Mouse (Mus musculus): ENCODE results near the gene Arrdc2. TPM values are rescaled to one million over a fixed set of nuclear protein-coding genes. Genes with fewer than 3 reads are reported as not detected.

The Arrdc2 gene
- polyA plus RNA-seq, 1 experiment from 2014 or later, result 6.7 TPM

DNA sequence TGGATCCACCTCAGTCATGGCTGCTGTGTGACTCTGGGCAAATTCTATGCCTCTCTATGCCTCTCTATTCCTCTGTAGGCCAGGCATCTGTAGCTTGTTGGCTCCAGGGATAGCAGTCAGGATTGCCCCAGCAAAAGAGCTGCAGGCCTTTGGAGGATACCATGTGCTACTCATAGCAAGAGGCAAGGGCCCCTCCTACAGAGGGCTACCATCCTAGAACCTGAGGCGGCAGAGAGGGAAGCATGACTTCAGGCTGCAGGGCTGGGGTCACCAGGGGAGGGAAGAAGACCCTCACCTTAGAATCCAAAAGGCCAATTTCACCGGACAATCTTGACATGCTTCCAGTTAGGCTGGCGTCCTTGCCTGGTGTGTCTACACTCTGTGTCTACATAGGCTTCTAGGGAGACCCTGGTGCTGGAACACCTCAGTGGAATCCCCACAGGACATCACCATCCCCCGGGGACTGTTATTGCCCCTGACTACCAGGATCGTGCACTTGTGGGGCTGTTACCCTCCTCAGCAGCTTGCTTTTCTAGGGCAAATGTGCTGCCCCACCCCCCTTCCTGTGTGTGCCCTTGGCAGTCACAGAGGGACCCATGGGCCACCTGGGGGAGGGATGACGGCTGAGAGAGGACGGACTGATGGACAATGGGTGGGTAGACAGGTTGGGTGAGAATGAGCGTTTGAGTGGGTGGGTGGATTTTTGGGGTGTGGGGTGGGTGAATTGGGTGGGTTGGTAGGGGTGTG, 30.4 kb downstream of the Arrdc2 start:
- H3K4me2 ChIP-seq (ENCODE audit: low read length), result no peak overlapping the region
- no peaks in the 10 kb centered on the region for H3K9me3 ChIP-seq (replicated peaks; ENCODE audit: control insufficient read depth, low read length, poor library complexity, severe bottlenecking)
- H3K27me3 ChIP-seq (ENCODE audit: control insufficient read depth, insufficient read depth, low read depth, low read length), result peaks cover 12% of the 10 kb centered on the region
- H3K4me1 ChIP-seq (ENCODE audit: control insufficient read depth, insufficient read depth, low read length), result peaks cover 4% of the 10 kb centered on the region
- no peaks in the 10 kb centered on the region for H3K36me3 ChIP-seq (ENCODE audit: control insufficient read depth, insufficient read depth, low read length)
- WGBS, result 83% methylated on average over 8 of the region's 8 CpGs
- H3K27ac ChIP-seq (ENCODE audit: low read length), result no peak overlapping the region
- no peak overlapping the region for H3K9ac ChIP-seq (ENCODE audit: low read depth, low read length)
- ATAC-seq, result no peak
- no peak overlapping the region for H3K4me3 ChIP-seq (ENCODE audit: low read depth, low read length)

DNA sequence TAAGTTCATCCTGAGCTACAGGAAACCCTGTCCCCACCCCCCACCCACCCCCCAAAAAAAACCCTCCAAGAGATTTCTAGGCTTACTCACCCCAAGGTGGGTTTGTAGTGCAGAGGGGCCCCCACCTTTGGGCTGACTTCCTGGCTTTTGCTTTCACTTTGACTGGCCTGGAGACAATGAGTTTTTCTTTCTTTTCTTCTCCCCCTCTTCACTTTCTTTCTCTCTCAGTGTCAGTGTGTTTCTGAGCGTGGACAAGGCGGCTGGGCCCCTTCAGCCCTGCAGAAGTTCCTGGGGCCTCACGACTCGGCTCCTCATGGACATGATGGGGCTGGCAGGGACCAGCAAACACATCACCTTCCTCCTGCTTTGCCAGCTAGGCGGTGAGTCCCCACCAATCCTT, 31.3 kb downstream of the Arrdc2 start, which contains the start of gene Il12rb1:
TSS of gene Il12rb1 (plus strand) at position 211 of the 400 bp plus-strand sequence.
- Histone ChIP-seq H3K9me3 (replicated peaks; ENCODE audit: control insufficient read depth, low read length, poor library complexity, severe bottlenecking) (no peaks in the 10 kb centered on the region), H3K9ac (ENCODE audit: low read depth, low read length) (no peak within 1 kb of the TSS), H3K4me3 (ENCODE audit: low read depth, low read length) (no peak within 1 kb of the TSS), H3K4me1 (ENCODE audit: control insufficient read depth, insufficient read depth, low read length) (peaks cover 10% of the 10 kb centered on the region), H3K27me3 (ENCODE audit: control insufficient read depth, insufficient read depth, low read depth, low read length) (peaks cover 19% of the 10 kb centered on the region), H3K36me3 (ENCODE audit: control insufficient read depth, insufficient read depth, low read length) (no peaks in the 10 kb centered on the region), H3K4me2 (ENCODE audit: low read length) (no peak within 1 kb of the TSS), H3K27ac (ENCODE audit: low read length) (no peak within 1 kb of the TSS)
- ATAC-seq, result no peak
- WGBS, result 54% methylated on average over 5 of the region's 5 CpGs

DNA sequence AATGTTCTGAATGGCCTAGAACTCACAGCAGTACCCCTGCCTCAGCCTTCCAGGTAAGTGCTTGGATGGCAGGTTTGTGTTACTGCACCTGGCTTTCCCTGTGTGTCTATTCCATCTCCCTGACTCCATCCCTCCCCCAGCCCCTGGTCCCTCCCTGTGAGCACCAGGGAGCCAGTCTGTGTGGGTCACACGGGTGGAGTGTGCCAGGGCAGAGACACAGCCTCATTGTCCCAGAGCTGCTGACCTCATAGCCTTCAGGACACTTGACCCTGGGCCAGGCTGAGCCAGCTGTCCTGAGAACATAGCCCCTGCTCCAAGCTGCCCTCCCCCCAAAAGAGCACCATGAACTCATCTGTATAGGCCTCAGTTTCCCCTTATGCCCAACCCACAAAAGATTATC, 32.2 kb downstream of the Arrdc2 start:
- ATAC-seq, result no peak
- H3K4me1 ChIP-seq (ENCODE audit: control insufficient read depth, insufficient read depth, low read length), result peaks cover 10% of the 10 kb centered on the region
- H3K4me3 ChIP-seq (ENCODE audit: low read depth, low read length), result no peak overlapping the region
- no peak overlapping the region for H3K4me2 ChIP-seq (ENCODE audit: low read length)
- H3K27ac ChIP-seq (ENCODE audit: low read length), result no peak overlapping the region
- WGBS, result 47% methylated on average over 1 of the region's 1 CpGs
- H3K36me3 ChIP-seq (ENCODE audit: control insufficient read depth, insufficient read depth, low read length), result no peaks in the 10 kb centered on the region
- H3K9me3 ChIP-seq (replicated peaks; ENCODE audit: control insufficient read depth, low read length, poor library complexity, severe bottlenecking), result no peaks in the 10 kb centered on the region
- peaks cover 21% of the 10 kb centered on the region for H3K27me3 ChIP-seq (ENCODE audit: control insufficient read depth, insufficient read depth, low read depth, low read length)
- H3K9ac ChIP-seq (ENCODE audit: low read depth, low read length), result no peak overlapping the region

DNA sequence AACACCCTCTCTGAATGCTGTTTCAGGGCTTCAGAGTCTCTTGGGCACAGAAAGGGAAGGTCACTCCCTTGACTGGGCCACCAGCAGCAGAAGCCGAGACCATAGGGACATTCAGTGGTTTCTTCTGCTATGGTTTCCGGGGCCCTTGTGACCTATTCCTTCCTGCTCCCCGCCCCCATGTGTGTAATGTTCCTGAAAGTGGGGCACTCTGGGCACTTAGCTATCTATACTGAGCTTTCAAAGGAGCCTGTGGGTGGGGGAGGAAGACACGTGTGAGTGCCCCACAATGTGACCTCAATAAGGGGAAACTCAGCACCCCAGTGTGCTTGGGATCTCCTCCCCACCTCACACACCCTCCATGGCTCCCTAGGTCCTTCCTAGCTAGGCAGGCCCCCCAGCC, 33.0 kb downstream of the Arrdc2 start:
- Histone ChIP-seq H3K27me3 (ENCODE audit: control insufficient read depth, insufficient read depth, low read depth, low read length) (peaks cover 24% of the 10 kb centered on the region), H3K27ac (ENCODE audit: low read length) (no peak overlapping the region), H3K4me1 (ENCODE audit: control insufficient read depth, insufficient read depth, low read length) (peaks cover 10% of the 10 kb centered on the region), H3K9ac (ENCODE audit: low read depth, low read length) (no peak overlapping the region), H3K9me3 (replicated peaks; ENCODE audit: control insufficient read depth, low read length, poor library complexity, severe bottlenecking) (no peaks in the 10 kb centered on the region), H3K4me2 (ENCODE audit: low read length) (no peak overlapping the region), H3K4me3 (ENCODE audit: low read depth, low read length) (no peak overlapping the region), H3K36me3 (ENCODE audit: control insufficient read depth, insufficient read depth, low read length) (no peaks in the 10 kb centered on the region)
- ATAC-seq, result no peak
- 83% methylated on average over 4 of the region's 4 CpGs for WGBS

DNA sequence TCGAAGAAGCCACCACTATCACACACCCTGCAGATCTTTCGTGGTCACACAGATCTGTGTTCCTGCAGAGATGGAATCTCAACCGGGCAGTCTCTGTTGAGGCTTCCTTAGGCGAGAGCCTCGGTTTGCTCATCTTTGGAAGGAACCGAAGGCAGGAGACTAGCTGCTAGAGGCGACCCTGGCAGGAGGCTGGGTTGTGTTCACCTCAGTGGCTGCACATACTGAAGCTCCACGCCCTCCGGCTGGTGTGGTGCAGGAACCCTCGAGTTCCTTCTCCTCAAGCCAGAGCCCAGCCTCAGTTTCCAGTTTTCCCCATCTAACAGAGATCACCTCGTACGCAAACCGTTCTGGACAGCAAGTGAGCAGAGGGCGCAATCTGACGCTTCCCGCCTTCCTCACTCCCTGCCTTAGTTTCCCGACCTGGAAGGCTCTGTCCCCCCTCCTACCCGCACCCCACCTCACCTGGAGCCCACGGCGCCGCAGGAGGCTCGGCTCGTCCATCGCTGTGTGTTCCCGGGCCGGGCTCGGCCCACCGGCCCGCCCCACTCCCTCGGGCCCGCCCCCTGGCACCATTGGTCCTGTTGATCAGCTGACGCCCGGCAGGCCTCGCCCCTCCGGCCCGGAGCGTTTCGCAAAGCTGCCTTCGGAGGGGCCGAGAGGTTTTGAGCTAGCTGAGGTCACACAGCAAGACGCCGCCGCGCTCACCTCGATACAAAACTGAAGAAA, 34.9 kb downstream of the Arrdc2 start, which contains the start of gene Mast3:
TSS of gene Mast3 (minus strand) at position 574 of the 726 bp plus-strand sequence.
- Histone ChIP-seq H3K4me3 (ENCODE audit: low read depth, low read length) (peak within 1 kb of the TSS; percentile 58), H3K4me2 (ENCODE audit: low read length) (peak within 1 kb of the TSS; percentile 82), H3K9me3 (replicated peaks; ENCODE audit: control insufficient read depth, low read length, poor library complexity, severe bottlenecking) (no peaks in the 10 kb centered on the region), H3K27ac (ENCODE audit: low read length) (no peak within 1 kb of the TSS), H3K9ac (ENCODE audit: low read depth, low read length) (peak within 1 kb of the TSS; percentile 61), H3K4me1 (ENCODE audit: control insufficient read depth, insufficient read depth, low read length) (peaks cover 10% of the 10 kb centered on the region), H3K27me3 (ENCODE audit: control insufficient read depth, insufficient read depth, low read depth, low read length) (peaks cover 24% of the 10 kb centered on the region), H3K36me3 (ENCODE audit: control insufficient read depth, insufficient read depth, low read length) (no peaks in the 10 kb centered on the region)
- peak; percentile 89 for ATAC-seq
- WGBS, result 1% methylated on average over 45 of the region's 45 CpGs

DNA sequence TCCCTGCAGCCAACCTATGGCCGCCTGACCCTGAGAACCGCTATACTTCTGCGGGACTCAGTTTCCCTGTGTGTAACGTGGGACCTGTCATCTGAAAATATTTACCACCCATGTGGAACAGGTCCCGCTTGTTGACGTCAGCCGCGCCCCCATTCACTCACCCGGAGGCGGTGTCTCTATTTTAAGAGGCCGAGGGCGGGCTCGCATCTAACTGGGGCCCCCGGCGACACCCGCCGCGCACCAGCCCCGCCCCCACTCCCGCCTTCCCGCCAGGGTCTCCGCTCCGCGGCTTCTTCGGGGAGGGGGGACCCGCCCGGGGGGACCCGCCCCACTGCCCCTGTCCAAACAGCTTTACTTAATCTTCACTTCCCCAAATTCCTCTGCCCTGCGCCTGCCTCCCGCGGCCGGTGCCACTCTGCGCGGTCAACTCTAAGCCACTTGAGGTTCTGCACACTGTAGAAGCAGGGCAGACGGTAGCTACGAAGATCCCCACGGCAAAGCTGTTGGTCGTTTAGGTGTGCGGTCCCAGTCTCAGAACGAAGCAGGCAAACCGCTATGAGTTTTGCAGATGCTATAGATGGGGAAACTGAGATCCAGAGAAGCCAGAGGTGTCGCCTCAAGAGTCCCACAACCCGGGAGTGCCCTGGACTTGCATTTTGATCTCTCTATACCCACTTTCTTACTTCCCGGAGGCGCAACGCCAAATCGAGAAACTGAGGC, 35.6 kb downstream of the Arrdc2 start:
- no peak; the same call in 1 of the 2 replicates for ATAC-seq
- no peaks in the 10 kb centered on the region for H3K36me3 ChIP-seq (ENCODE audit: control insufficient read depth, insufficient read depth, low read length)
- H3K4me1 ChIP-seq (ENCODE audit: control insufficient read depth, insufficient read depth, low read length), result peaks cover 10% of the 10 kb centered on the region
- WGBS, result 1% methylated on average over 40 of the region's 47 CpGs
- peaks cover 32% of the 10 kb centered on the region for H3K27me3 ChIP-seq (ENCODE audit: control insufficient read depth, insufficient read depth, low read depth, low read length)
- H3K4me2 ChIP-seq (ENCODE audit: low read length), result peak overlapping the region; percentile 82
- no peaks in the 10 kb centered on the region for H3K9me3 ChIP-seq (replicated peaks; ENCODE audit: control insufficient read depth, low read length, poor library complexity, severe bottlenecking)
- no peak overlapping the region for H3K27ac ChIP-seq (ENCODE audit: low read length)
- peak overlapping the region; percentile 58 for H3K4me3 ChIP-seq (ENCODE audit: low read depth, low read length)
- H3K9ac ChIP-seq (ENCODE audit: low read depth, low read length), result peak overlapping the region; percentile 61

DNA sequence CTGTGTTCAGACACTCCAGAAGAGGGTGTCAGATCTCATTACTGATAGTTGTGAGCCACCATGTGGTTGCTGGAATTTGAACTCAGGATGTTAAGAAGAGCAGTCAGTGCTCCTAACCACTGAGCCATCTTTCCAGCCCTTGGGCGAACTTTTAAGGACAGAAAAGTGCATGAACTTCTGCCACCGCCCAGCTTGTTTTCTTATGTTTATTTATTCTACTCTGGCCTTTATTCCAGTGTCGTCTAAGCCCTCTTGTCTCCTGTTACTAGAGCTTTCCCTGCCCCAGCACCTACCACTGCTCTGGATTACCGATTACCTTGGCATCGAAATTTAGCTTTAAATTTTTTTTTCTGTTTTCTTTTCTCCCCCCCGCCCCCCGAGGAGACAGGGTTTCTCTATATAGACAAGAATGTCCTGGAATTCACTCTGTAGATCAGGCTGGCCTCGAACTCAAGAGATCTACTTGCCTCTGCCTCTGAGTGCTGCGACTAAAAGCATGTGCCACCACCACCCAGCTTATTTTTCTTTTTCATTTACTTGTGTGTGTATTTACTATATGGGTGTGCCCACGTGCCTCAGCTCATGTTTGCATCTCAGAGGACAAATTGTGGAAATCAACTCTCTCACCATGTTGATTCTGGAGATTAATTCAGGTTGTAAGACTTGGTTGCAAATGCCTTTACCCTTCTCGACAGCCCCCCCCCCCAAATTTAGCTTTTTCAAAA, 36.6 kb downstream of the Arrdc2 start:
- Histone ChIP-seq H3K27ac (ENCODE audit: low read length) (no peak overlapping the region), H3K9me3 (replicated peaks; ENCODE audit: control insufficient read depth, low read length, poor library complexity, severe bottlenecking) (no peaks in the 10 kb centered on the region), H3K4me1 (ENCODE audit: control insufficient read depth, insufficient read depth, low read length) (peaks cover 13% of the 10 kb centered on the region), H3K4me3 (ENCODE audit: low read depth, low read length) (no peak overlapping the region), H3K9ac (ENCODE audit: low read depth, low read length) (no peak overlapping the region), H3K36me3 (ENCODE audit: control insufficient read depth, insufficient read depth, low read length) (no peaks in the 10 kb centered on the region), H3K4me2 (ENCODE audit: low read length) (no peak overlapping the region), H3K27me3 (ENCODE audit: control insufficient read depth, insufficient read depth, low read depth, low read length) (peaks cover 32% of the 10 kb centered on the region)
- ATAC-seq, result no peak
- 76% methylated on average over 11 of the region's 11 CpGs for whole genome bisulfite sequencing

DNA sequence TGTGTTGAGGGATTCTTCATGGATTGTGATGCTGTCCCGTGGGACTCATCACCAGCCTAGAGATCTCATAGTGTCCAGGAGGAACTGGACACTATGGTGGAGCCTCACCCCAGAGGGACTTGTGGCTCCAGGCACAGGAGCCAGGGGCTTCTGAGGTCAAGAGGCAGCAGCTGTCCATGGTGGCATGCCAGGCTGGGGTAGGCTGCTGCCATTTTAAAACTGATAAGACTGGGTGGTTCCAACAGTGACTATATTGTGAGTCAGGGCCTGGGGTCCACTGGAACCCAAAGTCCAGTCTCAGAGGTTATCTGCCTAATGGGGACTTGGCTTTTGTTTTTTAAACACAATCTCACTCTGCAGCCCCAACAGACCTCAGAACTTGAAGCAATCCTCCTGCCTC, 37.7 kb downstream of the Arrdc2 start:
- Histone ChIP-seq H3K27me3 (ENCODE audit: control insufficient read depth, insufficient read depth, low read depth, low read length) (peaks cover 32% of the 10 kb centered on the region), H3K4me2 (ENCODE audit: low read length) (no peak overlapping the region), H3K9me3 (replicated peaks; ENCODE audit: control insufficient read depth, low read length, poor library complexity, severe bottlenecking) (no peaks in the 10 kb centered on the region), H3K9ac (ENCODE audit: low read depth, low read length) (no peak overlapping the region), H3K27ac (ENCODE audit: low read length) (no peak overlapping the region), H3K36me3 (ENCODE audit: control insufficient read depth, insufficient read depth, low read length) (no peaks in the 10 kb centered on the region), H3K4me1 (ENCODE audit: control insufficient read depth, insufficient read depth, low read length) (peaks cover 16% of the 10 kb centered on the region), H3K4me3 (ENCODE audit: low read depth, low read length) (no peak overlapping the region)
- no peak for ATAC-seq
- 74% methylated on average over 1 of the region's 1 CpGs for WGBS

Measured in midbrain, embryonic 16.5 days (tissue).